ENCODE assay signal across 17 mouse cellular contexts in the genomic region with DNA sequence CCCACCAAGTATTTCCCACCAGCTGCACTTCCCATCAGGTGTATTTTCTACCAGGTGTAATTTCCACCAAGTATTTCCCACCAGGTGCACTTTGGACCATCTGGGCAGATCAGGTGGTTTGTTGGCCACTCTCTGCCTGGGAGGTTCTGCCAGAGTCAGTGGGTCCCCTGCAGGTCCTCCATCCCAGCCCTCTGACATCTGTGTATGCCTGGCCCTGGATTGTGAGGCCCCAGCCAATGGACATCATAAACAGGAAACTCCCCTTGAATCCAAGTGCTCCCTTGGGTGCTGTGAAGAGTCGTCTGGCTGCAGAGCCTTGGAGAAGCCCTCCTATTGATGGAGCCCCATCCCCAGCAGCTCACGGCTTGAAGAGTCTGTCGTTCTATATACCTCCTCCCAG.
"Had no signal": no experiment of that assay in that cellular context is flagged by ENCODE, and none has a peak within 500 bp of the region (broad histone marks: within the 10 kb centered on the region; RNA-seq: fewer than 3 reads in every experiment).

No protein-coding gene starts in this region.

- H3K27ac ChIP-seq: liver, embryonic 13.5 days; lung, embryonic 15.5 days; macrophage; midbrain, embryonic 15.5 days; neural tube, embryonic 12.5 days; stomach, embryonic 15.5 days had no signal

- H3K36me3 ChIP-seq: liver, embryonic 13.5 days; lung, embryonic 15.5 days; midbrain, embryonic 15.5 days; neural tube, embryonic 12.5 days; stomach, embryonic 15.5 days had no signal

- H3K4me3 ChIP-seq: liver, embryonic 13.5 days; lung, embryonic 15.5 days; megakaryocyte, embryonic 14.5 days; midbrain, embryonic 15.5 days; neural tube, embryonic 12.5 days; stomach, embryonic 15.5 days had no signal

- H3K9me3 ChIP-seq: lung, embryonic 15.5 days; midbrain, embryonic 15.5 days; stomach, embryonic 15.5 days had no signal

- H3K4me1 ChIP-seq: liver, embryonic 13.5 days; lung, embryonic 15.5 days; megakaryocyte, embryonic 14.5 days; midbrain, embryonic 15.5 days; stomach, embryonic 15.5 days had no signal

- DNase-seq: kidney, adult 8-10 months; kidney, postnatal 25 days; layer of hippocampus, postnatal 36 days; liver; liver, embryonic 13.5 days; liver, postnatal 0 days; lung, postnatal 14 days; retina, postnatal 1 day; right cerebral cortex, postnatal 4 days; thymus, adult 2 months; thymus, postnatal 25 days had no signal

- H3K27me3 ChIP-seq: liver, embryonic 13.5 days; midbrain, embryonic 15.5 days; stomach, embryonic 15.5 days had no signal
